Mouse (Mus musculus): ENCODE measurements around the gene Elmod3.

DNA sequence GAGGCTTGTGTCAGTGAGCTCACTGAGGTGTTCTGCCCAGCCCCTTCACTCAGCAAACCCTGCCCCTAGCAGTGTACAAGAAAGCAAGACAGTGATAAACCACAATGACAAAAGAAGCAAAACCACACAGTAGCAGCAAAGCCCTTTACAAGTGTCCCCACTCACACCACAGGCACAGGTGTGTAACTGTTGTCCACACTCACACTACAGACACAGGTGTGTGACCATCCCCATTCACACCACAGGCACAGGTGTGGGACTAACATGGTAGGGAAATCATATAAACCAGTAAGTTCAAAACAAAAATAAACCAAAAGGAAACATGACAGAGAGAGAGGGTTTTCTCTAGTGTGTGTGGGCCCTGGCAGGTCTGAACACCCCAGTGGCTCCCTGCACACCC lies 9.9 kb downstream of the Elmod3 start:
- TF ChIP-seq EP300 (IDR thresholded peaks at IDR 0.05; ENCODE audit: low read depth) (no peak), CTCF (IDR thresholded peaks at IDR 0.05; ENCODE audit: low read depth) (no peak)

All from heart, postnatal 0 days (tissue).